Mouse (Mus musculus) lung, postnatal 14 days (tissue): ENCODE data around the gene Gm44511.
"Not testable (repeated sequence)": the region's sequence is repeated elsewhere in the genome, so short reads cannot be mapped to it uniquely, and the experiment has no call there.

Source experiments
- DNase-seq: peaks from one replicate; pipeline ENCODE4 v3.0.0; 2021

Gene Gm44511

GRCm38 (mm10) chr6:128798772-128799143 is 27.4 kb downstream of the Gm44511 start:
- peak; percentile 83 for DNase-seq

GRCm38 (mm10) chr6:128797936-128798771 is 28.0 kb downstream of the Gm44511 start:
- no peak for DNase-seq

- DNase-seq = no peak
Measured at GRCm38 (mm10) chr6:128797185-128797905, 28.8 kb downstream of the Gm44511 start.

- DNase-seq = no peak
Measured at GRCm38 (mm10) chr6:128796321-128796955, 29.7 kb downstream of the Gm44511 start.

- DNase-seq = no peak
Measured at GRCm38 (mm10) chr6:128793734-128794133, 32.4 kb downstream of the Gm44511 start.

- DNase-seq = not testable (repeated sequence)
Measured at GRCm38 (mm10) chr6:128790491-128790994, 35.6 kb downstream of the Gm44511 start.

GRCm38 (mm10) chr6:128789115-128789514 is 37.0 kb downstream of the Gm44511 start, which contains the start of gene Klrb1c:
Gene Klrb1c, minus strand, starts transcription at chr6:128789215.
- no peak for DNase-seq

GRCm38 (mm10) chr6:128788517-128788916 is 37.6 kb downstream of the Gm44511 start:
- DNase-seq = no peak

GRCm38 (mm10) chr6:128786396-128786795 is 39.7 kb downstream of the Gm44511 start:
- not testable (repeated sequence) for DNase-seq

GRCm38 (mm10) chr6:128769481-128770253 is 56.4 kb downstream of the Gm44511 start:
- DNase-seq = no peak

- no peak for DNase-seq
Measured at GRCm38 (mm10) chr6:128768047-128768446, 58.1 kb downstream of the Gm44511 start.

GRCm38 (mm10) chr6:128766486-128767254 is 59.4 kb downstream of the Gm44511 start:
- DNase-seq = peak; percentile 42

- no peak for DNase-seq
Measured at GRCm38 (mm10) chr6:128765211-128765610, 60.9 kb downstream of the Gm44511 start.

- no peak for DNase-seq
Measured at GRCm38 (mm10) chr6:128764598-128764997, 61.5 kb downstream of the Gm44511 start.

GRCm38 (mm10) chr6:128763736-128764523 is 62.2 kb downstream of the Gm44511 start:
- peak; percentile 90 for DNase-seq

GRCm38 (mm10) chr6:128762892-128763670 is 63.0 kb downstream of the Gm44511 start:
- DNase-seq = not testable (repeated sequence)

- no peak for DNase-seq
Measured at GRCm38 (mm10) chr6:128761144-128761540, 65.0 kb downstream of the Gm44511 start.

GRCm38 (mm10) chr6:128760416-128761143 is 65.5 kb downstream of the Gm44511 start:
- peak; percentile 90 for DNase-seq

- peak; percentile 96 for DNase-seq
Measured at GRCm38 (mm10) chr6:128760016-128760415, 66.1 kb downstream of the Gm44511 start.
